Mouse (Mus musculus): ENCODE results near the gene Stard10. TPM values are rescaled to one million over a fixed set of nuclear protein-coding genes. Genes with fewer than 3 reads are reported as not detected.

Stard10 gene
- 5.0 and 7.3 TPM in 2 replicates for polyA plus RNA-seq (2016; fragmentation: Nextera tagmentation; extraction: Ambion mirVana)

DNA sequence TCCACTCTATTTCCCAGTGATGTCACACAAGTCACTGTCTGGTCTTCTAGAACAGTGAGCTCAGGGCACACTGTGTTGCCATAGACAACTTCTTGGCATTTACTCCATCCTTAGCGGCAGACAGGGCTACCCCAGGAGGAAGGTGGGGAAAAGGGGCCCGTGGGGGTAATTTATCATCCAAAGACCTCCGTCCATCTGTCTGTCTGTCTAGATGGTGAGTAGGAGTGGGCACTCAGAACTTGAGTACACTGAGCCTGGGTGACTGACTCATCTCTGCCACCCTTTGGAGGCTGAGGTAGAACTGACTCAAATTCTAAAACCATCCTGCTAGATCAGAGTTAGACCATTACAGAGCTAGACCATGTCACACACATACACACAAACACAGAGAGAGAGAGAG is at the start of gene Stard10:
Stard10 (plus strand) TSS at position 73 of the 400 bp plus-strand sequence.
- WGBS, result 83% methylated on average over 3 of the region's 3 CpGs
- no peaks in the 10 kb centered on the region for H3K36me3 ChIP-seq
- H3K4me1 ChIP-seq, result peaks cover 17% of the 10 kb centered on the region
- no peak within 1 kb of the TSS for H3K4me3 ChIP-seq
- H3K9me3 ChIP-seq (replicated peaks), result no peaks in the 10 kb centered on the region
- H3K27ac ChIP-seq (replicated peaks), result no peak within 1 kb of the TSS
- H3K27me3 ChIP-seq (ENCODE audit: low read depth, poor library complexity, severe bottlenecking), result peaks cover 35% of the 10 kb centered on the region
- no peak for DNase-seq (ENCODE audit: low spot score)

DNA sequence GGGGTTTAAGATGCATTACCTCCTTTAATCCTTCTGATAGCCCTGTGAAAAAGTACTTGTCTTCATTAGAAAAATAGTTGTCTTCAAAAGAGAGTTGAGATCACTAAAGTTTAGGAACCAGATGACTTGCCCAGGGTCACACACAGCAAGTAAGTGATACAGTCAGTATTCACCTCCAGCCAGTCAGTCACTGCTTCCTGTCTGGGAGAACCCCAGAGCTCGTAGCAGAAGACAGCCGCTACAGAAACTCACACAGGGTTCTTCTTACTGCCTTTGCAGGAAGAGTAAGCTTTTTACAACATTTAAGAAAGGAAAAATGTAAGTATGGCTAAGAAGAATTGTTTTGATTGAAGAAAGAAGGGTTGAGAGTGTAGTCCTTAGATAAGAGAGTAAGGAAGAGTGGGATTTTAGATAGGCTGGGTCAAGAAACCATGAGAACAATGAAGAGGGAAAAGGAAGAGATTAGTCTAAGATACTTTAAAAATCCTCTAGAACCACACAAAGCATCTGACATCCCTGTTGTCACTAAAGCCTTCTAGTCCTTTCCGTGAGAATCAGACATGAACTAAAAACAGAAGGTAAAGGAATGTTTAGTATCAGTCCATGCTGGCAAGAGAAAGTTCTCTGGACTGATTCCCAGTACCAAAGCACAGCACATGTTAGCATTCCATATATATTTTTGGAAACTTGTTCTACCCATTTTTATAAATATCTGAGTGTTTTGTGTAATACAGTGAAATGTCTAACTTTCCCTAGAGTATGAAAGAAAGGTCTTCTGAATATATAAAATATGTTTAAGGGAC is 49.2 kb upstream of the Stard10 start:
- peaks cover 34% of the 10 kb centered on the region for H3K36me3 ChIP-seq
- WGBS, result 87% methylated on average over 3 of the region's 3 CpGs

DNA sequence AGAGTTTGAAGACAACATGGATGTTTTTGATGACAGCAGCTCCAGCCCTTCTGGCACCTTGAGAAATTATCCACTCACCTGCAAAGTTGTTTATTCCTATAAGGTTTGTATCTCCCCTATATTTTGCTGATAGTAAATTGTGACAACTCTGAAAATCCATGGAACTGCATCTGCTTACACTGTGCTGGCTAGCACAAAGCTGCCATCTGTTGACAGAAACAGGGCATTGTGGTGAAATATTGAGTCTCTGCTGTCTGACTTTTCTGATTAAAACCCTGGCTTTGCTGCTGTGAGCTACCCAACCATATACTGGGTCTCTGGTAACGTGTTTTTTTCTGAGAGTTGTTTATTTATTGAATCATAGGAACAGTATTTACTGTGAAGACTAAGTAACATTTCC is 45.3 kb upstream of the Stard10 start:
- no peak for DNase-seq (ENCODE audit: low spot score)
- Histone ChIP-seq H3K27ac (replicated peaks) (no peak overlapping the region), H3K4me3 (no peak overlapping the region), H3K4me1 (no peaks in the 10 kb centered on the region), H3K9me3 (replicated peaks) (no peaks in the 10 kb centered on the region), H3K27me3 (ENCODE audit: low read depth, poor library complexity, severe bottlenecking) (no peaks in the 10 kb centered on the region), H3K36me3 (peaks cover 53% of the 10 kb centered on the region)
- WGBS, result 73% methylated on average over 1 of the region's 1 CpGs

More for the DNA sequence above, 49.2 kb upstream of the Stard10 start:
- Histone ChIP-seq H3K27me3 (ENCODE audit: low read depth, poor library complexity, severe bottlenecking) (no peaks in the 10 kb centered on the region), H3K4me1 (no peaks in the 10 kb centered on the region), H3K27ac (replicated peaks) (no peak overlapping the region), H3K4me3 (no peak overlapping the region), H3K9me3 (replicated peaks) (no peaks in the 10 kb centered on the region)
- no peak for DNase-seq (ENCODE audit: low spot score)

DNA sequence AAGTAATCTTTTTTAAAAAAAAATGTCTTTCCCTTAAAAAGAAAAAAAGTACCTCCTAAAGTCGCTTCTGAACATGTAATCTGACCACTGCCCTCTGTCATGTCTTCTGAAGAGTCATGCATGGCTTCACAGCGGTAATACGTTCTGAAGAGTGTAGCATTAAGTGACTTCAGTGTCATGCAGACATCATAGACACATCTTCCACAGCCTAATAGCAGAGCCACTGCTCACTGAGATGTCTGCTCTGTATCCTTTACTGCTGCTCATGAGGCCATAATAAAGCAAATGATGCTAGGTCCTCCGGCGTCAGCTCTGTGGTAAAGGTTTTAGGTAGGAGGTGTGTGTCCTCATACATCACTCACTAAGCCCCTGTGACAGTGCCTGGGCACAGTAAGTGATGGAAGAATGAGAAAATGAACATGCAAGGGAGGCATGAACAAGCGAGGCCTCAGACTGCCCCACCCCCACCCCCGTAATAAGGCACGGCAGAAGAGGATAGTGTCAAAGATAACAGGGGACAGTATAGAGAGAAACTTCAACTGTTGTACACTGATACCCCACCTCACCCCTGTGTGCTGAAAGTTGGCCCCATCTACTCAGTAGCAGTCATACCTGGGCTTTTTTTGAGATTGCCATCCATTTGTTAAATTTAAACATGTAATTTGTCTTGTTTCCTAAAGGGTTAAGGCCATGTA is 44.3 kb upstream of the Stard10 start:
- DNase-seq (ENCODE audit: low spot score), result no peak
- H3K27me3 ChIP-seq (ENCODE audit: low read depth, poor library complexity, severe bottlenecking), result no peaks in the 10 kb centered on the region
- H3K36me3 ChIP-seq, result peaks cover 63% of the 10 kb centered on the region
- 91% methylated on average over 8 of the region's 8 CpGs for WGBS
- no peak overlapping the region for H3K4me3 ChIP-seq
- H3K4me1 ChIP-seq, result no peaks in the 10 kb centered on the region
- no peaks in the 10 kb centered on the region for H3K9me3 ChIP-seq (replicated peaks)
- no peak overlapping the region for H3K27ac ChIP-seq (replicated peaks)

DNA sequence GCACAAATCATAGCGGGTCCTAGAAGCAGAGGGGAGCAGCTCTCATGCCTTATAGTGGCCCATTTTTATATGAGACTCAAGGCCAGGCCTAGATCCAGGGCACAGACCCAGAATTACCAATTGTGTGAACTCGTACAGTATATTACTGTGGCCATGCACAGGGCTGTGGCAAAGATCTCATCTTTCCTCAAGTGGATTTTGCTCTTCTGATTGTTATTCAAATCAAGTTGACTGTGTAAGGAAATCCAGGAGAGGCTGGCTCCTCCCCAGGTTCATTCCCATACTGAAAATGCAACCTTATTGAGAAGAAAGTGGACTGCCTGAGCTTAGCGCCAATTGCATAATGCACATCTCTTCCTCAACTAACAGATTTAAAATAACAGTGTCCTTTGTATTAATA is 34.2 kb upstream of the Stard10 start:
- H3K4me1 ChIP-seq, result no peaks in the 10 kb centered on the region

DNA sequence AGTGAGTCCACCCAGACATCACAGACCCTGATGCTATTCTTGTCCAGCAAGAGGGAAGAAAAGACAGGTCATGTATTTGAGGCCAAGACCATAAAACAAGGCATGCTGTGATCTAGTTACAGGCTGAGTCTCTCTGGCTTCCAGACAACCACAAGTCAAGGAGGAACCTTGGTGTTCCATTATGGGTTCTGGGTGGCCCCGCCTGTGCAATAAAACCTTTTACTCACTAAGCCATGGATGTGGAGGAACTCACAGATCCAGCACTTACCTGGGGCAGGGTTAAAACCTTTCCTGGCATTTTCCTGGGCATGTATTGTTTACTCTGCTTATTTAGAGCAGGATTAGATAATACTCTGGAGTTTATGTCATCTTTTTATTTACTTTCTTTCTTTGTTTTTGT is 32.4 kb upstream of the Stard10 start:
- 78% methylated on average over 1 of the region's 1 CpGs for WGBS
- no peaks in the 10 kb centered on the region for H3K27me3 ChIP-seq (ENCODE audit: low read depth, poor library complexity, severe bottlenecking)
- DNase-seq (ENCODE audit: low spot score), result no peak
- H3K4me1 ChIP-seq, result no peaks in the 10 kb centered on the region
- H3K27ac ChIP-seq (replicated peaks), result no peak overlapping the region
- no peak overlapping the region for H3K4me3 ChIP-seq
- peaks cover 82% of the 10 kb centered on the region for H3K36me3 ChIP-seq
- H3K9me3 ChIP-seq (replicated peaks), result no peaks in the 10 kb centered on the region

More for the DNA sequence above, 34.2 kb upstream of the Stard10 start:
- Histone ChIP-seq H3K27ac (replicated peaks) (no peak overlapping the region), H3K9me3 (replicated peaks) (no peaks in the 10 kb centered on the region), H3K4me3 (no peak overlapping the region), H3K27me3 (ENCODE audit: low read depth, poor library complexity, severe bottlenecking) (no peaks in the 10 kb centered on the region), H3K36me3 (peaks cover 92% of the 10 kb centered on the region)
- no peak for DNase-seq (ENCODE audit: low spot score)
- WGBS, result 93% methylated on average over 3 of the region's 3 CpGs

DNA sequence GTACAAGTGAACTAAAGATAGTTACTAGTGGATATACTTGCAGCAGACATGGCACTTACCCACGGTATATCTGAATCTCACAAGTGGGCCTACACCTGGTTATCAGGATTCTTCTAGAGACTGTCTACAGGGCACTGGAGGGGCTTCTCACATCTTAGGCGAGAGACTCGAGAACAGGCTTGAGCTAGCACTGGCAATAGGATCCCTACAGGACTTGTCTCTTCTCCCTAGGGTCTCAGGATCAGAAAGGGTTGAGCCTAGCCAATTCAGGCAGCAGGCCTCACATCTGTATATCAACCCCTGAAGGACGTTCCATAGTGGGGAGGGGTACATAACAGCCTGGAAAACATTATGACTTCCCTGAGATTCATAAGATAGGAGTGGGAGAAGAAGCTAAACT is 30.0 kb upstream of the Stard10 start:
- Histone ChIP-seq H3K36me3 (peaks cover 74% of the 10 kb centered on the region), H3K27me3 (ENCODE audit: low read depth, poor library complexity, severe bottlenecking) (no peaks in the 10 kb centered on the region), H3K27ac (replicated peaks) (no peak overlapping the region), H3K4me1 (no peaks in the 10 kb centered on the region), H3K9me3 (replicated peaks) (no peaks in the 10 kb centered on the region), H3K4me3 (no peak overlapping the region)
- DNase-seq (ENCODE audit: low spot score), result no peak
- 88% methylated on average over 4 of the region's 4 CpGs for WGBS

DNA sequence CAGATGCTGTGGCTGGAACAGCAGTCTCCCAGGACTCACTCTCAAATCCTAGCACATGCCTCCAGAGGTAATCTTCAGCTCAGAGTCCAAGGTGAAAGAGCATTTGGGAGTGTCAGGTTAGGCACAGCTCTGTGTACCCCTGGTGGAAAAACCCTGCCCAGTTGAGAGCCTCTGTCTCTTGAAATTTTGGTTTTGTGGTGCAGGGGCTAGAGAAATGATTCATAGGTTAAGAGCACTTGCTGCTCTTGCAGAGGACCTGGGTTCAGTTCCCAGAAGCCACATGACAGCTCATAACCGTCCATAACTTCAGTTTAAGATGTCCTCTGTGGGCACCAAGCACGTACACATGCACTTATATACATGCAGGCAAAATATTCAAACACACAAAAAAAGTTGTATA is 29.1 kb upstream of the Stard10 start:
- Histone ChIP-seq H3K4me3 (no peak overlapping the region), H3K9me3 (replicated peaks) (no peaks in the 10 kb centered on the region), H3K27ac (replicated peaks) (no peak overlapping the region), H3K27me3 (ENCODE audit: low read depth, poor library complexity, severe bottlenecking) (no peaks in the 10 kb centered on the region), H3K4me1 (no peaks in the 10 kb centered on the region), H3K36me3 (peaks cover 70% of the 10 kb centered on the region)
- DNase-seq (ENCODE audit: low spot score), result no peak
- WGBS, result 84% methylated on average over 2 of the region's 2 CpGs

DNA sequence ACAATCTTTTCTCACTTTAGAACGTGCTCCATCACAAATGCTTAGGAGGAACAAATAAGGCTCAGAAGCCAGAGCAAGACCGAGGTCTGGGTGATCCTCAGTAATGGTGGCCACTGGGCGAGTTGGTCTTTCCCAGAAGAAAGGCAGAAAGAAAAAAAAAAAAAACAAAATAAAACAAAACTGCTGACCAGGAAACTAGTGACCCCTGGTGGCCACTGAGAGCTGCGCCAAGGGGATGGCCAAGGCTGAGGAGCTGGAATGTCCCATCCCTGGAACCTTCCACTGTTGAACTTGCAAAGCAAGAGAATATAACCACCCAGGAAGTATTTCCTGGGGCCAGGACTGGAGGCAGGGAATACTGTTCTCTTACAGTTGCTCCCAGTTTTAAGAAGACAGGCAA is 28.4 kb upstream of the Stard10 start:
- Histone ChIP-seq H3K27me3 (ENCODE audit: low read depth, poor library complexity, severe bottlenecking) (no peaks in the 10 kb centered on the region), H3K4me3 (no peak overlapping the region), H3K27ac (replicated peaks) (no peak overlapping the region), H3K36me3 (peaks cover 68% of the 10 kb centered on the region), H3K4me1 (no peaks in the 10 kb centered on the region), H3K9me3 (replicated peaks) (no peaks in the 10 kb centered on the region)
- DNase-seq (ENCODE audit: low spot score), result peak; percentile 46
- WGBS, result 38% methylated on average over 4 of the region's 4 CpGs

DNA sequence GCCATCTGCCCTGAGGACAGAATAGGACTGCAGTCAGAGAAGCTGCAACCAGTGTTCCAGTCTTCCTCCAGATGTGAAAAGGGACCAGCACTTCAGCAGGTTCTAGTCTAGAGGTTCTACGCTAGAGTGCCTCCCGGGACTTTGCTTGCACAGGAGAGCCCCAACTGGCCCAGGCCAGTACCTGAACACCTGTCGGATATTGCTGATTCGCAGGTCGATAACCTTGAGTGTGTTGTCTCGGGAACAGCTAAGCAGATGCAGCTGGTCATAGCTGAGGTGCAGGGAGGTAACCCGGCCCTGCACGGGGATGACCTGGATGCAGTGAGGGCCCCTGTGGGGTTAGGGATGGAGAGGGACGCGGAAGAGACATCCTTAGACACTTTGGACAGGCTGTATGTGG is 26.5 kb upstream of the Stard10 start:
- peaks cover 57% of the 10 kb centered on the region for H3K36me3 ChIP-seq
- H3K4me3 ChIP-seq, result no peak overlapping the region
- H3K27me3 ChIP-seq (ENCODE audit: low read depth, poor library complexity, severe bottlenecking), result peaks cover 7% of the 10 kb centered on the region
- peak; percentile 9 for DNase-seq (ENCODE audit: low spot score)
- no peak overlapping the region for H3K27ac ChIP-seq (replicated peaks)
- H3K4me1 ChIP-seq, result no peaks in the 10 kb centered on the region
- WGBS, result 90% methylated on average over 10 of the region's 10 CpGs
- no peaks in the 10 kb centered on the region for H3K9me3 ChIP-seq (replicated peaks)

DNA sequence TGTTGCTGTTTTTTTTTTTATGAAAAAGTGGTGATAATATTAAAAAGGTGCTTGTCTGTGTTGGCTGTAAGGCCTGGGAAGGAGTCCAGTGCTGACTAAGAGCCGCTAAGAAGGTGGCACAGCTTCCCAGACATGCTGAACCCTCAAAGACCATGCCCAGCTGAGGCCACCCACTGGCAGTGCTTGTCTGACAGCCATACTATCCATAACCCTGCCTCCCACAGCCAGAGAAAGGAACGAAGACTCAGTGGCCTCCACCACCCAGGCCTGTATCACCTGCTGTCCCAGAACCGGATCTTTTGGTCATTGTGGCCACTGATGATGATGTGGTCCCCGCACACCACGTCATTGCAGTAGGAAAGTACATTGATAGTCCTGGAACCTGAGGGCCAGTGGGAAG is 25.7 kb upstream of the Stard10 start:
- H3K27ac ChIP-seq (replicated peaks), result no peak overlapping the region
- peaks cover 7% of the 10 kb centered on the region for H3K4me1 ChIP-seq
- H3K27me3 ChIP-seq (ENCODE audit: low read depth, poor library complexity, severe bottlenecking), result peaks cover 15% of the 10 kb centered on the region
- H3K36me3 ChIP-seq, result peaks cover 49% of the 10 kb centered on the region
- WGBS, result 92% methylated on average over 5 of the region's 5 CpGs
- no peaks in the 10 kb centered on the region for H3K9me3 ChIP-seq (replicated peaks)
- DNase-seq (ENCODE audit: low spot score), result no peak
- no peak overlapping the region for H3K4me3 ChIP-seq

DNA sequence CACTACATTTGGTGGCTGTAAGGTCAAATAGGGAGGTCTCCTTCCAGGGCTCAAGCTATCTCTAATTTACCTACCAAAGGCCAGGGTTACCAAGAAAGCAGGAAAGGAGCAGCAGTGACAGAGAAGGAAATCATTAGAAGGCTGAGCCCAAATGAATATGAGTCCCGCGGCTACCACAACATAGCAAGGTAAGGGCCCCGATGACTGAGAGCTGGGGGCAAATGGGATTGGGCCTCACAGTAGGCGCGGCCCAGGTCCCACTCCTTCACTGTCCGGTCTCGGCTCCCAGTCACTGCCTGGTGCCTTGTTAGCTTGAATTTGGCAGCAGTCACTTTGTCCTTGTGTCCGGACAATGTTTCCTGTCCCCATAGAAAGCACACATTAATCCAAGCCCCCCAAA is 25.2 kb upstream of the Stard10 start:
- Histone ChIP-seq H3K4me1 (peaks cover 11% of the 10 kb centered on the region), H3K27ac (replicated peaks) (no peak overlapping the region), H3K4me3 (no peak overlapping the region), H3K36me3 (peaks cover 47% of the 10 kb centered on the region), H3K27me3 (ENCODE audit: low read depth, poor library complexity, severe bottlenecking) (peaks cover 18% of the 10 kb centered on the region), H3K9me3 (replicated peaks) (no peaks in the 10 kb centered on the region)
- WGBS, result 87% methylated on average over 8 of the region's 8 CpGs
- no peak for DNase-seq (ENCODE audit: low spot score)

DNA sequence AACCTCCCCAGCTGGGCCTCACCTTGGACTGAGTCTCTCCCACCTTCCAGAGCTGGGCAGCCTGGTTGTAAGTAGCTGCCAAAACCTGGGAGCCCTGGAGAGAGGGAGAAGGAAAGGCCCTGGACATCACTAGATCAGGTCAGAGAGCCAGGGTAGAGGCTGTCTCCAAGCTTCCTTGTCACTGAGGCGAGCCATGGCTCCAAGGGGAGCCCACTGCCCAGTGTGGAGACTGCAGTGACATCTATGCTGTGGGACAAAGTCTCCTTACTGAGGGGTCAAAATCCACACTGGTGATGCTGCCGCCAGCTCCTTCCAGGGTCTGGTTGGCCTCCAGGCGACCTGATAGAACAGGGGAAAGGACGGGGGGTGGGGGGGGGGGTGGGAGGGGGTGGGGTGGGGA is 24.8 kb upstream of the Stard10 start:
- no peak overlapping the region for H3K4me3 ChIP-seq
- no peaks in the 10 kb centered on the region for H3K9me3 ChIP-seq (replicated peaks)
- H3K27me3 ChIP-seq (ENCODE audit: low read depth, poor library complexity, severe bottlenecking), result peaks cover 21% of the 10 kb centered on the region
- DNase-seq (ENCODE audit: low spot score), result no peak
- WGBS, result 78% methylated on average over 4 of the region's 4 CpGs
- no peak overlapping the region for H3K27ac ChIP-seq (replicated peaks)
- H3K4me1 ChIP-seq, result peaks cover 16% of the 10 kb centered on the region
- H3K36me3 ChIP-seq, result peaks cover 43% of the 10 kb centered on the region
